Mouse (Mus musculus) forebrain, embryonic 10.5 days (tissue): ENCODE data around the gene Dnm3. TPM values are rescaled to one million over a fixed set of nuclear protein-coding genes. Genes with fewer than 3 reads are reported as not detected.
A peak's percentile ranks its signal among the peaks of the same experiment; 100 is the strongest.

Experiments
- DNase-seq: peaks from one replicate; pipeline ENCODE4 v3.0.0-alpha.2; 2017; ENCODE audit warnings: low spot score; ENCODE audit errors: extremely low spot score
- H3K27ac ChIP-seq: fragments of 300-500 bp; sonication (generic); 2 replicates; pipeline ENCODE4 v1.5.1; 2016; ENCODE audit warnings: mild to moderate bottlenecking
- H3K27me3 ChIP-seq: fragments of 300-500 bp; sonication (generic); 2 replicates; pipeline ENCODE4 v1.6.1; 2016; ENCODE audit warnings: mild to moderate bottlenecking; ENCODE audit not compliant: poor library complexity, severe bottlenecking
- H3K36me3 ChIP-seq: fragments of 300-500 bp; sonication (generic); replicated peaks from 2 replicates; pipeline ENCODE4 v1.6.1; 2016; ENCODE audit warnings: mild to moderate bottlenecking, moderate library complexity
- H3K4me1 ChIP-seq: fragments of 300-500 bp; sonication (generic); 2 replicates; pipeline ENCODE4 v1.6.1; 2016
- H3K4me3 ChIP-seq: fragments of 300-500 bp; sonication (generic); 2 replicates; pipeline ENCODE4 v1.5.1; 2016; ENCODE audit warnings: mild to moderate bottlenecking, moderate library complexity
- H3K9me3 ChIP-seq: fragments of 300-500 bp; sonication (generic); 2 replicates; pipeline ENCODE4 v1.6.1; 2016; ENCODE audit warnings: mild to moderate bottlenecking, moderate library complexity
- WGBS: fragments of 180-500 bp; shearing (Covaris S2); methylation state at CpG from one replicate; pipeline ENCODE4 v1.1.7; 2016; 5-methylcytosine and 5-hydroxymethylcytosine counted together
- polyA plus RNA-seq: library from polyadenylated mRNA; unstranded; fragments of >200 nt; fragmentation: Nextera tagmentation; extraction: Ambion mirVana; gene quantifications from 2 replicates; pipeline ENCODE4 v1.2.1, GENCODE M21; 2016

Dnm3 gene
- polyA plus RNA-seq, 1 experiment from 2014 or later: 2.6 TPM

GRCm38 (mm10) chr1:162207708-162208043 is 270.2 kb downstream of the Dnm3 start:
- 50% methylated on average over 7 of the region's 7 CpGs for WGBS
- DNase-seq: no peak
- peak overlapping the region; percentile 57 for H3K27ac ChIP-seq
- no peaks in the 10 kb centered on the region for H3K36me3 ChIP-seq
- peaks cover 44% of the 10 kb centered on the region for H3K4me1 ChIP-seq
- no peak overlapping the region for H3K4me3 ChIP-seq
- H3K27me3 ChIP-seq: peaks cover 26% of the 10 kb centered on the region
- no peaks in the 10 kb centered on the region for H3K9me3 ChIP-seq

GRCm38 (mm10) chr1:162206998-162207707 is 270.7 kb downstream of the Dnm3 start:
- H3K36me3 ChIP-seq: no peaks in the 10 kb centered on the region
- WGBS: 65% methylated on average over 12 of the region's 12 CpGs
- peaks cover 45% of the 10 kb centered on the region for H3K4me1 ChIP-seq
- peaks cover 21% of the 10 kb centered on the region for H3K27me3 ChIP-seq
- no peak overlapping the region for H3K4me3 ChIP-seq
- H3K27ac ChIP-seq: peak overlapping the region; percentile 57
- DNase-seq: no peak
- H3K9me3 ChIP-seq: no peaks in the 10 kb centered on the region

- Histone ChIP-seq H3K27me3 (no peaks in the 10 kb centered on the region), H3K9me3 (no peaks in the 10 kb centered on the region), H3K4me3 (no peak overlapping the region), H3K27ac (no peak overlapping the region), H3K4me1 (peaks cover 15% of the 10 kb centered on the region), H3K36me3 (no peaks in the 10 kb centered on the region)
- DNase-seq: no peak
- 82% methylated on average over 12 of the region's 12 CpGs for WGBS
These were observed 275.1 kb downstream of the Dnm3 start for GRCm38 (mm10) chr1:162202465-162203348.

GRCm38 (mm10) chr1:162200446-162200845 is 277.4 kb downstream of the Dnm3 start:
- 88% methylated on average over 6 of the region's 6 CpGs for WGBS
- no peaks in the 10 kb centered on the region for H3K9me3 ChIP-seq
- no peaks in the 10 kb centered on the region for H3K27me3 ChIP-seq
- H3K4me1 ChIP-seq: peaks cover 20% of the 10 kb centered on the region
- no peak overlapping the region for H3K27ac ChIP-seq
- no peak overlapping the region for H3K4me3 ChIP-seq
- no peak for DNase-seq
- no peaks in the 10 kb centered on the region for H3K36me3 ChIP-seq

GRCm38 (mm10) chr1:162196812-162197680 is 280.8 kb downstream of the Dnm3 start:
- Histone ChIP-seq H3K4me1 (peaks cover 13% of the 10 kb centered on the region), H3K4me3 (no peak overlapping the region), H3K36me3 (no peaks in the 10 kb centered on the region), H3K27me3 (no peaks in the 10 kb centered on the region), H3K27ac (0 out of 2 replicates have a peak overlapping the region, but pooled peaks have one; percentile 25), H3K9me3 (no peaks in the 10 kb centered on the region)
- no peak for DNase-seq
- WGBS: 80% methylated on average over 9 of the region's 9 CpGs

- Histone ChIP-seq H3K4me3 (no peak overlapping the region), H3K4me1 (peaks cover 27% of the 10 kb centered on the region), H3K9me3 (no peaks in the 10 kb centered on the region), H3K36me3 (no peaks in the 10 kb centered on the region), H3K27me3 (no peaks in the 10 kb centered on the region), H3K27ac (no peak overlapping the region)
- no peak for DNase-seq
- WGBS: 93% methylated on average over 4 of the region's 4 CpGs
These were observed 289.1 kb downstream of the Dnm3 start for GRCm38 (mm10) chr1:162188744-162189143.

GRCm38 (mm10) chr1:162187352-162188120 is 290.3 kb downstream of the Dnm3 start:
- Histone ChIP-seq H3K36me3 (no peaks in the 10 kb centered on the region), H3K4me1 (peaks cover 31% of the 10 kb centered on the region), H3K27ac (peak overlapping the region; percentile 32; the same call in 1 of the 2 replicates), H3K4me3 (no peak overlapping the region), H3K9me3 (no peaks in the 10 kb centered on the region), H3K27me3 (no peaks in the 10 kb centered on the region)
- 76% methylated on average over 8 of the region's 8 CpGs for WGBS
- no peak for DNase-seq

- 75% methylated on average over 7 of the region's 7 CpGs for WGBS
- Histone ChIP-seq H3K27me3 (no peaks in the 10 kb centered on the region), H3K27ac (peak overlapping the region; percentile 32), H3K36me3 (no peaks in the 10 kb centered on the region), H3K9me3 (no peaks in the 10 kb centered on the region), H3K4me3 (no peak overlapping the region), H3K4me1 (peaks cover 31% of the 10 kb centered on the region)
- DNase-seq: no peak
These were observed 291.1 kb downstream of the Dnm3 start for GRCm38 (mm10) chr1:162186470-162187351.

- H3K27me3 ChIP-seq: no peaks in the 10 kb centered on the region
- no peak for DNase-seq
- H3K4me3 ChIP-seq: no peak overlapping the region
- H3K27ac ChIP-seq: peak overlapping the region; percentile 66
- no peaks in the 10 kb centered on the region for H3K36me3 ChIP-seq
- peaks cover 31% of the 10 kb centered on the region for H3K4me1 ChIP-seq
- no peaks in the 10 kb centered on the region for H3K9me3 ChIP-seq
- WGBS: 58% methylated on average over 14 of the region's 14 CpGs
These were observed 293.7 kb downstream of the Dnm3 start for GRCm38 (mm10) chr1:162184003-162184748.

- DNase-seq: no peak
- H3K4me1 ChIP-seq: peaks cover 31% of the 10 kb centered on the region
- H3K27ac ChIP-seq: 0 out of 2 replicates have a peak overlapping the region, but pooled peaks have one; percentile 66
These were observed 294.4 kb downstream of the Dnm3 start for GRCm38 (mm10) chr1:162183438-162183837.

More at GRCm38 (mm10) chr1:162183438-162183837, 294.4 kb downstream of the Dnm3 start:
- Histone ChIP-seq H3K9me3 (no peaks in the 10 kb centered on the region), H3K36me3 (no peaks in the 10 kb centered on the region), H3K4me3 (no peak overlapping the region), H3K27me3 (no peaks in the 10 kb centered on the region)
- WGBS: 84% methylated on average over 3 of the region's 3 CpGs
